Mouse (Mus musculus): ENCODE results near the gene Zswim5.

GRCm38 (mm10) chr4:116862023-116862422, 15.2 kb upstream of the Zswim5 start:
- TF ChIP-seq CTCF (IDR thresholded peaks at IDR 0.05; ENCODE audit: low read depth) (no peak), EP300 (optimal IDR thresholded peaks at IDR 0.05) (no peak)

Data from stomach, postnatal 0 days (tissue).